Mouse (Mus musculus) right cerebral cortex, postnatal 36 days (tissue): Measurements from ENCODE around the gene Nxpe4.
"Not testable (repeated sequence)": the region's sequence is repeated elsewhere in the genome, so short reads cannot be mapped to it uniquely, and the experiment has no call there.

Experiments
- DNase-seq, 2 experiments: peaks; one replicate each; pipeline ENCODE4 v3.0.0; 2022; ENCODE audit warnings: low spot score in 2 of 2, mixed read lengths in 1 of 2

The Nxpe4 gene

GRCm38 (mm10) chr9:48161505-48162192, at the start of gene Nxpe4:
Gene Nxpe4, plus strand, starts transcription at chr9:48162023.
- peak; percentile 80 to 89 for DNase-seq

DNA sequence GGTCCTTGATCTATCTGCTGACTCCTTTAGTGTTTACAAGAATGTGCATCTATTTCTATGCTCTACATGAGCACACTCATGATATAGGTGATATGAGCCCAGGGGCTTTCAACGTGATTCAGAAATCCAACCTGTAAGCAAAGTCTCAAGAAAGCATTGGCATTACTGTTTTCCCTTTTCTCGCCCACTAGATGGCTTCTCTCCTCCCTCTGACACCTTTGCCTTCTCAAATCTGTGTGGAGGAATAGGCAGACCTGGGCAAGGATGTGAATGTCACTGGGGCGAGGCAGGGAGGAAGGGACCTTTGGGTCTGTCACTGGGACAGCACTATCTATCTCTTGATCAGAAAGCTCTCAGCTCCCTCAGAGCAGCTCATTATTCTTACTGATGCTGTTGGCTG, 35.0 kb upstream of the Nxpe4 start:
- no peak for DNase-seq

DNA sequence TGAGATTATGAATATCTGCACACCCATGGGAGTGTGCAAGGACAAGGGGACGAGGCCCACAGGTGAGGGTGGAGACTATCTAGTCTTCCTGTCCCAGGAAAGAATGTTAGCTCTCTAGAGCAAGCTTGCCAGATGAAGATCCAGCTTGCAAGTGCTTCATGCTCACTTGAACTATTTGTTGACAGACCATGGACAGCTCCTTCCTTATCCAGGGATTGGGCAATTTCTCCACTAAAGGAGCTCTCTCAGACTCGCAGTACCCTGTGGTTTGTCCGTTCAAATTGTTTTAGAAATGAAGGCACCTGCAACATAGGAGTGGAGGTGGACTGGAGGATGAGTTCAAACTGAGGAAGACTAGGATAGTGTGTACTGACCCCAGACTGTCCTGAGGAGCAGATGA, 24.3 kb upstream of the Nxpe4 start:
- DNase-seq, result no peak

GRCm38 (mm10) chr9:48140485-48141411, 21.1 kb upstream of the Nxpe4 start:
- DNase-seq, result no peak

DNA sequence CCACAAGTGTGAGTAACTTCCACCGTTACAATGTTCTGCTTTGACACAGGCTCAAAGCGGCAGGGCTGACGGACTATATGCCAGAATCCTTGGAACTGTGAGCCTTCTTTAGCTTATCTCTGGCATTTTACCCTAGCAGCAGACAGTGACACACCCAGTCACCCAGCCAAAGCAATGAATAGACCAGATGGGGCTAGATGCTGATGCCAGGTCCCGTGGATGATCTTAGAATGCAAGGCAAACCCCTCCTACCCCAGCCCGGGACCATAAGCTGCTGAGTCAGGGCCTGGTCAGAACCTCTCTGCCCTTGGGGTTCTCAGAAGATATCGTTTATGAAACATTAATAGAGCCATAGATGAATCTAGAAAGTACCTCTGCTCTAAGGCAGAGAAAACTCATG, 19.2 kb upstream of the Nxpe4 start:
- DNase-seq, result no peak

GRCm38 (mm10) chr9:48146761-48147160, 15.1 kb upstream of the Nxpe4 start:
- DNase-seq, result no peak

DNA sequence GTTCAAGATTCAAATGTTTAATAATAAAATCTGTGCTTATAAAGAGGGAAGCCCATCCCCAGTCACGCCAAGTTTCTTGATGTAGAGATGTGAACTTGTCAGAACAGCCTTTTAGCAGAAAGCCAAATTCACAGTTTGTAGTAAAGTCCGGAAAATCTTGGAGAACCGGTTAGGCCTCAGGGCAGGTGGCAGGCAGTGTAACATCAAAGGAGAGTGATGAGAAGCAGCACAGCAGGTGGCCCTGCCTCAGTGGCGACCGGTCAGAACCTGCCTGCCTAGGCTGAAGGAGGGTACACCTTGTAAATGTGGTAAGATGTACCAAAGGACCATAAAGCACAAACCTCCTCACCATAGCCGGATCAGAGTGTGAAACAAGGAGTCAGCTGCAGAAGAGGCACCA, 4.7 kb downstream of the Nxpe4 start:
- not testable (repeated sequence) for DNase-seq

- DNase-seq, result no peak
Observed at GRCm38 (mm10) chr9:48176764-48177163, 14.9 kb downstream of the Nxpe4 start.

DNA sequence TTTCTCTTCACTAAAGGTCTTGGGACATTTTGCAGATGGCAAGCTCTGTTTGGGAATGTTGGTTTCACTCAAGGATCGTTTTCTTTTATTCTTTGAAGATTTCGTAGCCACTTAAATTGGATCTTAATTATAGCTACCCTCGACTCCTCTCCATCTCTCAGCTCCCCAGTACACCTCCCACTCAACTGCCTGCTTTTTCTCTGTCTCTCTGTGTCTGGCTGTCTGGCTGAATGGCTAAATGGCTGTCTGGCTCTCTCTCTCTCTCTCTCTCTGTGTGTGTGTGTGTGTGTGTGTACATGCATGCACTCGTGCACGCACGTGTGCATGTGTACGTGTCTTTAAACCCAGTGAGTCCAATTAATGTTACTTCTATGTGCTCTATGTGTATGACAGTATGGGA, 19.5 kb downstream of the Nxpe4 start:
- peak in 1 of 2 experiments; percentile 42 for DNase-seq

GRCm38 (mm10) chr9:48182718-48183414, 21.0 kb downstream of the Nxpe4 start:
- no peak for DNase-seq

- DNase-seq, result peak in 1 of 2 experiments; percentile 23
Observed at GRCm38 (mm10) chr9:48184319-48184718, 22.5 kb downstream of the Nxpe4 start.

DNA sequence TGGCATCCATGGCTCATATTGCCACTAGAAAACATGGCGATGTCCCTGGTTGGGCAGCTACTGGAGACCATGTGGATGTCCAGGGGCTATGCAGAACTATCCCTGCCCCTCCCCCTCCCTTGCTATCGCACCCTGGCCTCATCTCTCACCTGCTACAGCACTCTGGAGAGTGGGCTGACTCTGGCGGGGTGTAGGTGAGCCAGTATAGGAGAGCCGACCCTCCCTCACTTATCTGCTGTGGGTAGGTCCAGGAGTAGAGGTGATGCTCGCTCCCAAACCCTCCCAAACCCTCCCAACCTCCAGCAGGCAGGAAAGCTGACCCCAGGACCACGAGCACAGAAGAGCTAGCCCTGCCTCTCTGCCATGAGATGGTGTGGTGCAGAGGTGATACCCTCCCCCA, 27.0 kb downstream of the Nxpe4 start:
- DNase-seq, result no peak

GRCm38 (mm10) chr9:48197458-48197884, 35.6 kb downstream of the Nxpe4 start:
- DNase-seq, result no peak

GRCm38 (mm10) chr9:48210970-48211369, 49.1 kb downstream of the Nxpe4 start:
- DNase-seq, result no peak

- DNase-seq, result no peak
Observed at GRCm38 (mm10) chr9:48211912-48212311, 50.1 kb downstream of the Nxpe4 start.

DNA sequence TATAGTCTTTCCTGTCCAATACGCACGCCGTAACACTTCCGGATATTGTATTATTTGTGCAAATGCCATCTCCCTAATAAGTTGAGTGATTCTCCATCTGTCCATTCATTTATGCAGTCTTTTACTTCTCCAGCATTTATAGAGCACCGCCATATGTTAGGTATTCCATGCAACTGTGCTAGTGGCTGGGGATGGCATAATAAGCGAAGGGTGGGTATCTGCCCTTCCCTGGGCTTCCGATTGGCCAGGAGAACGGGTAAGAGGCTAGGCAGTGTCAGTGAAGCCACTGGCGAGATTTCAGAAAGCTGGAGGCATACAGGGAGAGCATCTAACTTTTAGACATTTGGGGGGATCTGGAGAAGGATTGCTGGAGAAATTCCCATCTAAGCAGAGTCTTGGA, 52.9 kb downstream of the Nxpe4 start:
- DNase-seq, result no peak

DNA sequence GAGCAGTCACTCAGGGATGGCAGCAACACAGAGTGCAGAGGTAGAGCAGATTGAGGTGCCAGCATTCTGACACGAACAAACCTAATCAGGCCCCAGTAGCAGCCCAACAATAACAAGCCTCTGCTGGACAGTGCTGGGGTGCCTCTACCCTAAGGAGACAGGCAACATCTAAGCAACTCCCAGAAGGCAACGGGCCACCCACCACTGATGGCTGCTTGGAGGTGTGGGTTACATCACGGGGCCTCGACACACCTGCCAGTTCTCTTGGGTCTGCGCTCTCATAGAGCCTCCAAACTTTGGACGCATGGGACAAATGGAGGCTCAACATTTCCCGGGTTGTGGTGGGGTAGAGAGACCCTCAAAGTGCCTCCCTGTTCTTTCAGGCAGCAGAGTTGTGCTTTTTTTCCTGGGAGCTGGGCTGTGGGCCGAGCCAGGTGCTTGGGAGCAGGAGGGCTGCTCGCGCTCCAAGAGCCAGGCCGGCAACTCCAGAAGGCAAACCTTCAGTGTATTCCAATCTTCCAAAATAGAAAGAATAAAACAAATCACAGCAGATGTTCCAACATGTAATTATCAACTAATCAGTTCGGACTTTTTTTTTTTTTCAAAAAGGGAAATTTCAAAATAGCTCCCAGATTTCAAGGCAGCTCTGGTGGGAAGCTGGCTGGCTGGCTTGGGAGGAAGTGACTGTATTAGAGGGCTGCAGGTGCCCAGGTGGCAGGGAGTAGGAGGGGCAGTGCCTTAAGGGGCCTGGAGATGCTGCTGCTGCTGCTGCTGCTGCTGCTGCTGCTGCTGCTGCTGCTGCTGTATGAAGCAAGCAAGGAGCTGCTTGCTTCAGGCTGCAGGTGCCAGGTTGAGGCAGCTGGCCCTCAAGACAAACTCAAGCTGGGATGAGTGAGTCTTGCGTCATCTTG, 54.5 kb downstream of the Nxpe4 start:
- no peak for DNase-seq

- no peak for DNase-seq
Observed at GRCm38 (mm10) chr9:48230706-48231105, 68.9 kb downstream of the Nxpe4 start.

DNA sequence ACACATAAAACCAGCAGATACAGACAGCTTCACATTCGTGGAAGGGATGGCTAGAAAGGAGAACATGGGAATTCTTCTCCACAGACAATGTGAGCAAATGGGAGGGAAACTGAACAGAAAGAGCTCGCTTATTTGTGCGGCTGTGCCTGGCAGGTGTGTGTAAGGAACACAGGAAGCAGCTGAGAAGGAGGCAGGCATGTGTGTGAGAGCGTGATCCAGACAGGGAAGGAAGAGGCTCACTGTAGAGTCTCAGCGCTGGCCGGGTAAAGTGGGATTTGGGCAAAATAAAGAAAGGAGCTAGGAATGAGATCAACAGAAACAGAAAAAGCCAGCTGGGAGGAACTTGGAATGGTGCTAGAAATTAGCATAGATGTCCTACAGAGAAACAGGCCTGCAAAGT, 74.6 kb downstream of the Nxpe4 start:
- no peak for DNase-seq

- no peak for DNase-seq
Observed at GRCm38 (mm10) chr9:48238153-48238755, 76.4 kb downstream of the Nxpe4 start.

GRCm38 (mm10) chr9:48239461-48239860, 77.6 kb downstream of the Nxpe4 start:
- no peak for DNase-seq
